Mouse (Mus musculus) urinary bladder, postnatal 10 days (tissue): ENCODE results near the gene Rdh9.

Experiments
- DNase-seq: peaks from one replicate; pipeline ENCODE4 v3.0.0; 2022; ENCODE audit warnings: low spot score

Rdh9 gene

DNA sequence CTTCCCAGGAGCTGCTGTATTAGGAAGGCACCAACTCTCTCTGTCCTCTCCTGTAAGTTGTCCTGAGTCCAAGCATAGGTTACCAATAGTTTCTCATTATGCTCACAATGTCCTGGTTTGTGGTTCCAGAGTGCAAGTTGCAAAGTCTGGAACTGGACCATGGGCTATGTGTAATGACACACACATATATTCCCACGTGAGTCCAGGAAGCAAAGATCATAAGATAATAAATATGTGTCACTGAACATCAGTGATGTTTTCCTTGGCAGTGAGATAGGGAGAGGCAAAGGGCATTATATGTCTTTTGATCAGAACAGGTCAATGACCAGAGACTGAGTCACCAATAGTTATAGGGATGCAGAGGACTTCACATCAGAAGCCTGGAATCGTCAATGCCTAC lies at the start of gene Rdh9:
TSS of gene Rdh9 (plus strand) at position 376 of the 400 bp plus-strand sequence.
- no peak for DNase-seq

DNA sequence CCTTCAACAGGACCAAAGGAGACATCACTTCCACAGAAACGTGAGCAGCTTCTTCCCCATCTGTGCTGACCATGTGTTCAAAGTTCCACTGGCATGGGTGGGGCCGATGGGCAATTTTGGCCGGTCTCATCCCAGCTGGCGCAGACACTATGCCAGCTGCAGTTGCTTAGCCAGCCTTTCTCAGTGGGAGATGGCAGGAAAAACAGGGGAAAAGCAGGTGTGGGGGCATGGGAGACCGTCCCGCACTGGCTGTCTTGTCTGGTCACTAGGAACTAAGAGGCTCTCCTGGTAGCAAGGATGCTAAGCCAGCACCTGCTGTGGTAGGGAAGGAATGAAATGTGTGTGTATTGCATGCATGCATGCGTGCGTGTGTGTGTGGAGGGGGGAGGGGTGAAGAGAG lies 47.7 kb upstream of the Rdh9 start:
- DNase-seq: no peak

DNA sequence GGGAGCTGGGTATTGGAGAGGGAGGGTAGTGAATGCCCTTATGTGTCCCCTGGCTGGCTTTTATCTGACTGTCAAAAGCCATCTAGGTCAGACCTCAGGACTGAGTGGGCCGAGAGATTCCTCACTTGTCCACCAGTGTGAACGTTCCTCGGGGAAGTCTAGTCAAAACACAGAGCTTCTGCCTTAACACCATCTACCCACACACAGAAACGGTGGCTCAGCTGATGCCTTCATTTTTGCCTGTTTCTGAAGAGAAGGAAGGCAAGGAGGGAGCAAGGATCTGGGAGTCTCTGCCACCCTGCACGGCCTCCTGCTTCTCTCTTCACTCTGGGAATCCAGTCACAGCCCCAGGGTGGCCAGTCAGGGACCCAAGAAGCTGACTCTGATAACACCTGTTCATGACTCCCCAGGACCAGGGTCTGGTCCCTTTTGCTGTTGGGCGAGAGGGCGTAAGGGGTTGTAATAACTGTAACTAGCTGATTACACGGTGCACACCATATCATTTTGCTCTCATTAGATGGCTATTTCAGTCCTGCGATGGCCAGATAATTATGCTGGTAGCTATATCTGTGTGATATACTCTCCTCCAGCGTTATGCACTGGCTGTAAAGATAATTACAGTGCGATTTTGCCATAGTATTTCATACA lies 45.8 kb upstream of the Rdh9 start:
- DNase-seq: no peak

DNA sequence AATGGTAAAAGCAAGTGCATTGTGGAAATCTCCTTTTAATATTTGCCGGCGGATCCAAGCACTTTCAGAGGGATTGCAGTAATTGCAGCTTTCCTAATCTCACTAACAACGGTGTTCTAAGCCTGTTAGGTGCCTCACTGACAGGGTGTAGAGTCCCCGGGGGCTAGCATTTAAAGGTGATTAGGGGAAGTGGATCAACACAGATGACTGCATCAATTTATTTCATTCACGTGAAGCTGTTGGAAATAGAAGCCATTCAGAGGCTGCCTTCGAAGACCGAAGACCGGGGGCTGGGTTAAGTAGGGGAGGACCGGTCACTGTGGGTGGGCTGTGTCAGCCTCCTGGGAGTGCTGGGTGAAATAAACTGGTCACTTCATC lies 45.3 kb upstream of the Rdh9 start:
- no peak for DNase-seq

DNA sequence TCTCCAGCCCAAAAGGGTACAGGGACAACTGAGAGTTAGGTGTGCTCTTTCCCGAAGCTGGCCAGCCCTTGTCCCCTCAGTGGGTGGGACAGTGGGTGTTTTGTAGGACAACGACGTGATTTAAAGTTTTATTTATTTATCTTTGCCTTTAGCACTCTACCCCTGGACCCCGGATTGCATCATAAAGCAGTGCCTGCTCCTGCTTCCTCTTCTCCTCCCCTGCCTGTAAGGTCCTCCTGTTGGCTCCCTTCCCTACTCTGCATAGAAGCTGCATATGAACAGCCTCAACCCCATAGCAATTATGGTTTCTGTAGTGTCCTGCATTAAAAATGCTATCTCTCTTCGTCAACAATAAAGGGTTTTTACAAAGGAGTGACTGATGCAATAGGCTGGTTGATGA lies 44.8 kb upstream of the Rdh9 start:
- DNase-seq: no peak

DNA sequence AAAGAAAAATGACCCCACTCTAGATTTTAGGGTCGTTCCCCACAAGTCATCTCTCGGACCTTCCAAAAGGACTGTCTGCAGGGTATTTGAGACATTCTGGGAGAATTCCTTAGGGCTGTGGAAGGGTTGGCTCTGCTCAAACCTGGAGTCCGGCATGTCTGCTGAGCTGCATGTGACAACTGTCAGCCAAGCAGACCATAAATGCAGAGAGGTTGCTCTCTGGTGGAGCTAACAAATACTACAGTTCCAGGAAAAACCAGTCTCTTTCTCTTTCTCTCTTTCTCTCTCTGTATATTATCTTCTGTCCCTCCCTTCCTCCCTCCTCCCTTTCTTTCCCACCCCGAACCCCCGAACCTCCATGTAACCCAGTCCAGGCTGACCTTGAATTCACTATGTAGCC lies 41.8 kb upstream of the Rdh9 start:
- DNase-seq: no peak

DNA sequence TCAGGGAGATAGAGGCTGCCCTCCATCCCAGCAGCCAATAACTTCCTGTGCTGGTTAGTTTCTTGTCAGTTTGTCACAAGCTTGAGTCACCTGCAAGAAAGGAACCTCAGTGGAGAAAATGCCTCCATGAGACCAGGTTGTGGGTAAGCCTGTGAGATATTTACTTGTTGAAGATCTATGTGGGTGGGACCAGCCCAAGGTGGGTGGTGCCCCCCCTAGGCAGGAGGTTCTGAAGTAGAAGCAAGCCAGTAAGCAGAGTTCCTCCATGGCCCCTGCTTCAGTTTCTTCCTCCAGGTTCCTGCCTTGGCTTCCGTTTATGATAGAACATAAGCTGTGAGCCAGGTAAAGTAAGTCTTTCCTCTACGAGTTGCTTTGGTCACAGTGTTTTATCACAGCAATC lies 39.9 kb upstream of the Rdh9 start:
- no peak for DNase-seq

DNA sequence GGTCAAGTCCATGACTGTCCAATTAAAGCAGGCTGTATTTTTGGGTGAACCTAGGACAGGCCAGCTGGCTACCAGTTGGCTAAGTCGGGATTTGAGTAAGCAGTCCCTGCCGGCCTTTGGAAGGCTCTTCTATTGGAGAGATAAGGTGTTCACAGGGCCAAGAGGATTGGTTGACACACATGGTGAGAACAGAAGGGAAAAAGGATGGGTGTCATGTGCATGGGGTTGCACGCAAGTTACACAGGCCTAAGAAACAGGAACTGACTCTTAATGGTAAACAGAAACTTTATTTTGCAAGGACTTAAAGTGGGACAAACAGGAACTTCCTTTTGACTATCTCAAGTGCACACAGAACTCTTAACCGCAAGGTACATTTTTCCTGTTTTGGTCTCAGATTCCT lies 39.3 kb upstream of the Rdh9 start:
- DNase-seq: no peak

DNA sequence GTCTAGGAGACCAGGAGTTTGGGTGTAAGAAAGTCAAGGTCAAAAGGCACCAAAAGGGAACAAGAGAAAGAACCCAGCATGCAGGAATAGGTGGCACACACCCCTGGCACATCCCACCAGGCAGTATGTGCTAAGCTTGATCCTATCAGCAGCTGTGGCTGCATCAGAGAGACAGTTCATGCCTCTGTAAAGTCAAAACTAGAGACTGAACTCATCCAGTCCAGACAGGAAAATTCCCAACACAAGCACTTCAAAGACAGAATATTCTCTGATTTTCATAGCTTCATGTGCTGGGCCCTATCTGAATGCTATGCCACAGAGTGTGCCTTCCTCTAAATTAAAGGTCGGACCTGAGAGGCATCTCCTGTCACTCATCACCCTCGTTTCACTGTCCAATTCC lies 38.6 kb upstream of the Rdh9 start:
- no peak for DNase-seq

DNA sequence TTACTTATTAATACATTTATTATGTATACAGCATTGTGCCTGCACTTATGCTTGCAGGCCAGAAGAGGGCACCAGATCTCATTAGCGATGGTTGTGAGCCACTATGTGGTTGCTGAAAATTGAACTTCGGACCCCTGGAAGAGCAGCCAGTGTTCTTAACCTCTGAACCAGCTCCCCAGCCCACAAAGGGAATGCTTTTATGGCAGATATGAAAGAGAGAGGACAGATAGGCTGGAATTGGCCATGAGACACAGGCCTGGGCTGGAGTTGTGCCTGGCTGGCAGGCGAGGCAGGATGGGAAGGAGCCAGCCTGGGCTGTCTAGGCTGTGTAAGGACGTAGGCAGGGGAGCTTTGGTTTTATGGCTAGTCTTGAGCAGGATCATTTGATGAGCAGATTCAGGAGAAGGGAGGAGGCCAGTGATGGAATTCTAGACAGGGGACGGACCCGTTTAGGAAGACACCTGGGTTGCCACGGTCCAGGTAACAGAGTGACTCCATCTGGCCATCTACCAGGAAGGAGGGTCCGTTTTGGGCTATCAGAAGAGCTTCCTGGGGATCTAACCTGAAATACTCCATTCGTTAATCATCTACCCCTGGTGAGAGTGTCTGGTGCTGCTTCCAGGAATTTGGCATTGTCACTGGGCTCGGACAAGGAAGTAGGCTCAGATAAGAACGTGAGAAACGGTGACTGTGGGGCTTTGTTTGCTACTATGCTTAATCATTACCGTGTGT lies 37.9 kb upstream of the Rdh9 start:
- no peak for DNase-seq

DNA sequence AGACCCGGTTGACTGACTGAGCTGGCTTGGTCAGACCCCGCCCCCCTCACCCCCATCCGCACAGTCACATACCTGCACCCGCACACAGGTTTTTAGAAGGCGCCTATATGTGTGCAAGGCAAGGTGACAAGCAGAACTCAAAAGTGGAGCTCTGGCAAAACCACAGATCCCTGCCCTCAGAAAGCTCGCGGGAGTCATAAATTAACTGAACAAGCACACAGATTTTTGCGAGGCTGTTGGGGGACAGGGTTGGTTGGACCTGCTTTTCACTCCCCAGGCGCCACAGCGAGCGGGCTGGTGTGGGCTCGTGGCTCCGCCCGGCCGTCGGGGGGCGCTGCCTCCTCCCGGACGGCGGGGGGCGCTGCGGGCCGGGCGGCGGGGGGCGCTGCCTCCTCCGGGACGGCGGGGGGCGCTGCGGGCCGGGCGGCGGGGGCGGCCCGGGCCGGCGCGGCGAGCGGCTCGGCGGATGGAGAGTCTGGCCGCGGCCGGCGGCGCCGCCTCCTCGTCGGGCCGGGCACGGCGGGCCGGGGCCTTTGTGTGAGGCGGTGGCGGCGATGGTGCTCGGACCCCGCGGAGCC lies 37.0 kb upstream of the Rdh9 start, which contains the start of gene Zbtb39:
TSS of gene Zbtb39 (plus strand) at position 456 of the 578 bp plus-strand sequence.
- no peak for DNase-seq

DNA sequence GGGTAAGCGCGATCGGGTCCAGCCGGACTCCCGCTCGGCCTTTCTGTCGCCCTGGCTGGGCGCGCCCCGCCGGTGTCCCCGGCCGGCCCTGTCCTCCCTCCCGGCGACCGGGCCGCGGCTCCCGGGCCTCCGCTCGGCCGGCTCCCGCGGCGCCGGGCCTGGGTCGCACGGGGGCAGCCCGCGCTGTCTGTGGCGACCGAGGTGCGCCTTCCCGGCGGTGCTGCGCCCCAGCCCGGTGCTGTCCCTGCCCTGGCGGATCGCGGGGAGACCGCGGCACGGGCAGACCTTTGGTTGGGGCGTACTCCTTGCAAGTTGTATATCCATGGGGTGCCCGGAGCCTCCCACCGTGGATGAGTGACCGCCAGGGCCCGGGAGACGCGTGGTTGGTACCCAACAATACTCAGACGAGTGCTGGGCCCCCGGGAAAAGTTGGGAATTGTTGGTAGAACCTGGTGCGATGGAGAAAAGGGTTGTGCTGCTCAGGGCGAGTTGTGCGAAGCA lies 36.5 kb upstream of the Rdh9 start:
- no peak for DNase-seq

DNA sequence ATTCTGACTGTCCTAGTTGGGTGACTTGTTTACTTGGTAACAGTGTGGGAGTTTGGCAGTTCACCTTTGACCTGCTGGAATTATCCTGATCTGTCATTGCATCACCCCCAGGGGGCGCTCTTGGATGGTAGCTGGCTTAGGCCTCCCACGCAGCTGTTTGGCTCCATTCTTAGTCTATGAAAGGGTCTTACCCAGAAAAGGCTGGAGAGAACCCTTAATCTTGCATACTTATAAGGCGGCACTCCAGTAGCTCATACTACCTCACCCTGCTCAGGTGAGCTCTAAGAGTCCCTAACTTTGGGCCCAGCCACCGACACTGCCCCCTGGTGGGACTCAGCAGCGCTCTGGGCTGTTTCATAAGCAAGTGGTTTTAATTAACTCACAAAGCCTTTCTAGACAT lies 31.5 kb upstream of the Rdh9 start:
- DNase-seq: no peak

DNA sequence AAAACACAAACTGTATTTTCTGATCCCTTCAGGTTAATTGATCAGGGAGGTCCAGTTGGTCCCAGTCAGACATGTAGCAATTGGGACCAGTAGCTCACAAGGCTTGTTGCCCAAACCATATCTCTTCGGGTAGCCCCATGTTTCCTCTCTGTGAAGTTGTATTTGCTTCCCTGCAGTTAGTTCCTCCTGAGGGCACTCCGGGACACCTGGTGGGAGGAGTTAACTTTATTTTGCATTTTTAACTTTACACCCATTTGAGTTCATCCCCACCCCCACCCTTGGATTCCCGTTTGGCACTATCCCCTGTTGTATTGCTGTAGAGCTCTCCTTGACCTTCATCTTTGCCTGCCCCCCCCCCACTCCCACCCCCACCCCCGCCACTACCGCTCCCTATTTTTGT lies 30.3 kb upstream of the Rdh9 start:
- DNase-seq: no peak

DNA sequence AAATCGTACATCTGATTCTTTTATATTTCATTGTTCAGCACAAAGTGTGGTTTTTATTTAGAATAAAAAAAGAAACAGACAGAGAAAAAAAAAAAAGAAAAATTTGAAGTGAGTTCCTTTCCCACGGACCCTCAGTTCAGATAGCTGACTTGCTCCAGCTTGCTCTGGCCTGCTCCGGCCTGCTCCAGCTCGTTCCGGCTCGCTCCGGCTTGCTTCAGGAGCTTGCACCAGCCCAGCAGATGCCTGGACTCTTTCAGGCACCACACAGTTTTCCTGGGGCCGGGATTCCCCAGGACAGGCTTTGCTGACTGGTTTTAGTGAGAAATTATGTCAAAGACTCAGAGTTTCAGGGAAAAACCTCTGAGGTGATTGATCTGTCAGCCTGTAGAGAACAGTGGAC lies 28.9 kb upstream of the Rdh9 start:
- no peak for DNase-seq

DNA sequence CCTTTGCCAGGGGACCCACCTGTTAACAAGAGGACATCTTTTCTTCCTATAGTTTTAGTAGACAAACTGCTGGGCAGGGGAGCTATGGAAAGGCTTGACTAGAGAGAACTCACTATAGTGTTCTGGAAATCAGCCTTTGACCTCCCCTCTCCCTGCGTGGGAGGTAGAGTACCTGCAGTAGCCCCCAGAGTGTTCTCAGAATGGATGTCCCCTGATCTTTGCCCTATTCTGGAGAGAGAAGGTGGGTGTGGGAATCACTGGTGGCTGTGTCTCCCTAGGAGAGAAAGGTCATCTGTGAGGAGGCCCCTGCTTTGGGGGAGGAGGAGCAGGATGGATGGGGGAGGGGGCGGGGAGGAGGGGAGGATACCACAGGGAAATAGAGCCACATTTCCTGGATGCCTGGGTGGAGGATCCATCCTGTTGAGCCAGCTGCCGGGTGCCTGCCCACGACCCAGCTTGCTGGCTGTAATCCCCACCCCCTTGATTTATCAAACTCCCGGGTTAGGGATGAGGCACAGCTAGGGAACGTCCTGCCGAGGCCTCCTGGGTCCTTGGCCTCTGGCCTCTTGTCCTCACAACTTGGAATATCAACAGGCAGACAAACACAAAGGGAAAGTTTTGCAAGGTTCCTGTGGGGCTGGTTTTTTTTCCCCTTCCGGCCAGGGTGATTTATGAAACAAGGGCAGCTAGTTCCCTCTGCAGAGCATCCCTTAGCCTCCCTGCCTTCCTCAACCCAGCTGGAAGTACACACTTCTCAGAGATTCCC lies 27.2 kb upstream of the Rdh9 start:
- no peak for DNase-seq

DNA sequence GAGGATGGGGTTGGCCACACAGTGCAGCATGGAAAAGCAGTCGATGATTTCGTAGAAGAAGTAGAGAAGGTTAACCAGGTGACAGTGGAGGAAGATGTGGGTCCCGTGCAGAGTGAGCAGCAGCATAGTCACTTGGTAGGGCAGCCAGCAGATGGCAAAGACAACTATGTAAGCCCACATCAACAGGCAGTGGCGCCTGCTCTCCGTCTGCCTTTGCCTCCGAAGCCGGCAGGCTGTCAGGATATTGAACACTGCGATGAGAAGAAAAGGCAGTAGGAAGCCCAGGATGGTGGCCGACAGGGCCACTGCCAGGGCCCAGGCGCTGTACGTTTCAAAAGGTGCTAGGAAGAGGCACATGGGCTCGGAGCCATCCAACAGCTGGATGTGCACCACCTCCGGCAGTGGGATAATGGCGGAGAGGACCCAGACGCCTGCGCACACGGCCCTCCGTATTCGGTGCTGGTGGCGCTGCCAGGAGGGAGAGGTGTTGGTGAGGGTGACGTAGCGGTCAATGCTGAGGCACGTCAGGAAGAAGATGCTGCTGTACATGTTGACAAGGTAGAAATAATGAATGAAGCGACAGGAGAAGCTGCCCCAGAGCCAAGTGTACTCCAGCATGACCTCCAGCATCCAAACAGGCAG lies 25.9 kb upstream of the Rdh9 start:
- DNase-seq: no peak

DNA sequence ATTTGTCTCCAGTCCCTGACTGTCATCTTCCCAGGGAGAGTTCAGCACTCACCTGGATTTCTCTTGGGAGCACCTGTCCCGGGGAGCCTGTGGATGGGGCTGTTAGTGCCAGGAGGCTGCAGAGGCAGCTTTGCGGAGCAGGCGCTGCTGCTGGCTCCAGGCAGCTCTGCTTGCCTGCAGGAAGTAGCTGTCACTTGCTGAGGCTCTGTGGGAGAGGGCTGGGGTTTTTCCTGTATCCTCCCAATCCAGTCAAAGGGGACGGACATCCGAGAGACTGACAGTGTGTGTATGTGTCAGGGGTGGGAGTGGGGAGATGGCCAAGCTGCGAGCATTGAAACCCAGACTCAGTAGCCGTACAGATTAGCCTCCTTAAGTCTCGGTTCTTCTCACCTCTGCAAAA lies 24.6 kb upstream of the Rdh9 start, which contains the start of gene Gpr182:
TSS of gene Gpr182 (minus strand) at position 185 of the 400 bp plus-strand sequence.
- DNase-seq: no peak

DNA sequence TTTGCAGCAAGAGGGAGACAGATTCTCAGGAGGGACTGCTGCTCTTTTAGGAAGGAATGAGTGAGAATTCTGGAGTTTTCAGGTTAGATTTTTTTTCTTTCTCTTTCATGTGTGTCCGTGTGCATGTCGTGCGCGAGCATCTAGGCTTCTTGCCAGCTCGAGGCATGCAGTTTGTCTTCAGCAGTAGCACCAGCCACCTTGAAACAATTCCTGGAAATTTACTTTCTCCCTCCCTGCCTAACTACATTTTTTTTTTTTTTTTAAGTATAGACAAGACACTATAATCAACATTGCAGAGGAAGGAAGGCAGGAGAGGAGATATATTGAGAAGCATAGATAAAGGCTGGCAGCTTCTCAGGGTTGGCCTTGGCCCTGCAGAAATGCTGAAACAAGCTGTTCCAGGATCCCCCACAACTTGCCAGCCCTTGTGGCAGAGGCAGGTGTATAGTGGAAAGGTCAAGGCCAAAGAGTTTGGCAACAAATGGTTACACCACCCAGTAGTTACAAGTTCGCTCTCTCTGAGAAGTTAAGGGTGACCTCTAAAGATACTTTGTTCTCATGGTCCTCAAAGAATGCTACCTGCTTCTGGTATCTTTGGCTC lies 21.5 kb upstream of the Rdh9 start:
- no peak for DNase-seq

DNA sequence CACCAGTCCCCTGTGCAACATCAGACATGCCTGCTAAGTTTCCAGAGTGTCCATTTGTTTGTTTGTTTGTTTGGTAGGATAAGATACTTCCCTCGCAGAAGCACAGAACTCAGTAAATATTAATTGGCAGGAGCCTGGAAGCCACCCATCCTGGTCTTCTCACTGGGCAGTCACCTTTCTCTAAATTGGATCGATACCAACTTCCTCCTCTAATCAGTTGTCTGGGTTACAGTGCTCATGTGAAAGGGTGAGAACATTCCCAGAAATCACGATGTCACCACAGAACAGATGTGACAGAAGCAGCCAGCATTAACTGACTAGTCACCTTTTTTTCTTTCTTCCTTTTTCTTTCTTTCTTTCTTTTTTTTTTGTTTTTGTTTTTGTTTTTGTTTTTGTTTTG lies 20.9 kb upstream of the Rdh9 start:
- no peak for DNase-seq

DNA sequence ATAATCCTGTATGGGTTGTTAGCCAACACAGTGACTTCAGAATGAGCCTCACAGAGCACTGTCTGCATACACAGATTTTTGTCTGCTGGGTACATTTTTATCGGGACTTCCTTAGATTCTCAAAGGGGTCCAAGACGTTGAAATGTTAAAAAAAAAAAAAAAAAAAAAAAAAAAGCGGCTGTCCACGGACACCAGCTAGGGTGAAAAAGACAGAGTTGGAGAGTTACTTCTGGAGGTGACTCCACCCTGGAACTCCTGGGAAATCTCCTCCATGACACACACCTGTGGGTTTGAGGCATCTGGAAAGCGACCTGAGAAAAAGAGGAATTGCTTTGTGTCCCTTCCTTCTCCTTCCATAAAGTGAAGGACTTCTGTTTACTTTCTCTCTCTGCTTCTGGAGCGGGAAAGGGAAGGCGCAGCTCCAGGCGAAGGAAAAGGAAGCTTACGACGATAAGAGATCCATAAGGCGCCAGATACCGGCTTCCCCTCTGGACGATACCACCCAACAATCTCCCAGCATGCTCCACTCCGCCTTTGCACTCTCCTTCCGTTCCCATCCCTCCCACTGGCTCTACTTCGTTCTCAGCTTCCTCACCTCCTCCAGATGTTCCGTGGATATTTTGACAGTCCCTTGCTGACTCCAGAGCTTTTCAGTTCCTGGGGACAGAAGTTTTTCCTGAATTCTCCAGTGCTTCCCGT lies 20.3 kb upstream of the Rdh9 start:
- no peak for DNase-seq
